Mouse (Mus musculus) adrenal gland, postnatal 10 days (tissue): ENCODE results near the gene Capza2. TPM values are rescaled to one million over a fixed set of nuclear protein-coding genes. Genes with fewer than 3 reads are reported as not detected.

Experiments
- total RNA-seq, 2 experiments: library from RNA; stranded (reverse); gene quantifications; 2 replicates each; pipeline ENCODE4 v1.2.3; 2021

Gene Capza2
- total RNA-seq, 2 experiments from 2014 or later: 129 to 135 TPM

Other genes starting within 250 kb of the Capza2 start
- gene Met, start 172.4 kb upstream of the Capza2 start, total RNA-seq: 10 to 100 TPM; 13.0 to 17.5 TPM
- gene St7, start 56.7 kb downstream of the Capza2 start, total RNA-seq: 10 to 100 TPM; 18.2 to 21.6 TPM